Mouse (Mus musculus) CH12.LX (cell line): ENCODE data around the gene Npas2. TPM values are rescaled to one million over a fixed set of nuclear protein-coding genes. Genes with fewer than 3 reads are reported as not detected.

ENCODE experiments used
- DNase-seq: peaks from one replicate; pipeline ENCODE4 v3.0.0-alpha.2; 2013; ENCODE audit errors: extremely low read depth
- H3K27ac ChIP-seq: 2 replicates; pipeline ENCODE4 v1.5.1; 2012; ENCODE audit warnings: low read depth, mild to moderate bottlenecking, control low read depth, moderate library complexity; ENCODE audit not compliant: insufficient read depth
- H3K27me3 ChIP-seq: replicated peaks from 2 replicates; pipeline ENCODE3; 2012; ENCODE audit warnings: inconsistent platforms
- H3K36me3 ChIP-seq, 2 experiments: replicated peaks in 1 of 2; 2 replicates each; pipeline versions ENCODE3 to v1.6.1; 2012; ENCODE audit warnings: inconsistent platforms in 1 of 2, low read length in 1 of 2, mild to moderate bottlenecking in 1 of 2, mixed read lengths in 1 of 2, moderate library complexity in 1 of 2; ENCODE audit not compliant: control insufficient read depth in 1 of 2, insufficient read depth in 1 of 2
- H3K4me1 ChIP-seq, 2 experiments: 2 replicates each; pipeline ENCODE4 v1.6.1; 2012; ENCODE audit warnings: inconsistent platforms in 1 of 2, moderate library complexity in 1 of 2; ENCODE audit not compliant: insufficient read depth in 2 of 2, control insufficient read depth in 1 of 2
- H3K4me2 ChIP-seq: 2 replicates; pipeline ENCODE4 v1.6.1; 2012; ENCODE audit warnings: low read depth, mild to moderate bottlenecking, control low read depth; ENCODE audit not compliant: poor library complexity, insufficient read depth, severe bottlenecking
- H3K4me3 ChIP-seq, 3 experiments: fragments of 150-350 bp in 1 of 3; sonication (generic) in 1 of 3; replicated peaks in 1 of 3; 2 replicates each; pipeline versions ENCODE3 to v1.5.1; 2011 to 2012; ENCODE audit warnings: low read depth in 2 of 3, low read length in 2 of 3, mild to moderate bottlenecking in 2 of 3, moderate library complexity in 2 of 3, control low read depth in 1 of 3, improper control_type of control experiment in 1 of 3, inconsistent platforms in 1 of 3, mixed read lengths in 1 of 3; ENCODE audit not compliant: poor library complexity in 1 of 3
- H3K79me2 ChIP-seq: replicated peaks from 2 replicates; pipeline ENCODE4 v1.6.1; 2012; ENCODE audit warnings: mild to moderate bottlenecking, moderate library complexity; ENCODE audit not compliant: control insufficient read depth, poor library complexity, insufficient read depth, severe bottlenecking; ENCODE audit errors: extremely low read depth
- H3K9ac ChIP-seq: 2 replicates; pipeline ENCODE4 v1.6.1; 2012; ENCODE audit warnings: low read depth, mild to moderate bottlenecking, control low read depth, moderate library complexity; ENCODE audit not compliant: insufficient read depth
- H3K9me3 ChIP-seq: replicated peaks from 2 replicates; pipeline ENCODE3; 2012; ENCODE audit warnings: low read length, inconsistent platforms, mixed read lengths
- BHLHE40 ChIP-seq: IDR thresholded peaks from 2 replicates; pipeline ENCODE4 v1.6.1; 2011; ENCODE audit warnings: mild to moderate bottlenecking, low read depth, low read length, improper control_type of control experiment
- CHD1 ChIP-seq: IDR thresholded peaks from 2 replicates; pipeline ENCODE4 v1.6.1; 2012; ENCODE audit warnings: low read depth, low read length, improper control_type of control experiment, inconsistent platforms
- CHD2 ChIP-seq: IDR thresholded peaks from 2 replicates; pipeline ENCODE4 v1.6.1; 2011; ENCODE audit warnings: low read length, improper control_type of control experiment
- CTCF ChIP-seq, 2 experiments: IDR thresholded peaks in 1 of 2; conservative IDR thresholded peaks in 1 of 2; 2 replicates each; pipeline ENCODE4 v1.5.1; 2011 to 2012; ENCODE audit warnings: low read depth in 2 of 2, low read length in 2 of 2, improper control_type of control experiment in 1 of 2, inconsistent platforms in 1 of 2, mild to moderate bottlenecking in 1 of 2, moderate library complexity in 1 of 2
- E2F4 ChIP-seq: IDR thresholded peaks from 2 replicates; pipeline ENCODE4 v1.6.1; 2011; ENCODE audit warnings: low read depth, low read length, improper control_type of control experiment; ENCODE audit not compliant: insufficient replicate concordance
- ETS1 ChIP-seq: conservative IDR thresholded peaks from 2 replicates; pipeline ENCODE4 v1.6.1; 2012; ENCODE audit warnings: low read depth, mild to moderate bottlenecking, inconsistent platforms, low read length, improper control_type of control experiment, moderate library complexity
- GABPA ChIP-seq: IDR thresholded peaks from 2 replicates; pipeline ENCODE4 v1.6.1; 2012; ENCODE audit warnings: low read depth, low read length, improper control_type of control experiment, inconsistent platforms; ENCODE audit not compliant: insufficient replicate concordance
- HCFC1 ChIP-seq: IDR thresholded peaks from 2 replicates; pipeline ENCODE4 v1.6.1; 2012; ENCODE audit warnings: low read depth, mild to moderate bottlenecking, inconsistent platforms, low read length, improper control_type of control experiment
- IRF4 ChIP-seq: IDR thresholded peaks from 2 replicates; pipeline ENCODE4 v1.6.1; 2014; ENCODE audit warnings: low read depth, mild to moderate bottlenecking, inconsistent platforms, low read length, improper control_type of control experiment
- JUN ChIP-seq: IDR thresholded peaks from 2 replicates; pipeline ENCODE4 v1.6.1; 2011; ENCODE audit warnings: low read depth, mild to moderate bottlenecking, low read length, improper control_type of control experiment, moderate library complexity; ENCODE audit not compliant: insufficient read depth
- JUND ChIP-seq: conservative IDR thresholded peaks from 2 replicates; pipeline ENCODE4 v1.6.1; 2011; ENCODE audit warnings: low read depth, low read length, improper control_type of control experiment
- MEF2A ChIP-seq: IDR thresholded peaks from 2 replicates; pipeline ENCODE4 v1.6.1; 2014; ENCODE audit warnings: low read depth, mild to moderate bottlenecking, inconsistent platforms, low read length, improper control_type of control experiment, borderline replicate concordance
- MYC ChIP-seq: IDR thresholded peaks from 2 replicates; pipeline ENCODE4 v1.6.1; 2011; ENCODE audit warnings: low read depth, mild to moderate bottlenecking, improper control_type of control experiment, low read length
- NRF1 ChIP-seq: IDR thresholded peaks from 2 replicates; pipeline ENCODE4 v1.6.1; 2014; ENCODE audit warnings: low read depth, mild to moderate bottlenecking, inconsistent platforms, low read length, improper control_type of control experiment, moderate library complexity
- PAX5 ChIP-seq: IDR thresholded peaks from 2 replicates; pipeline ENCODE4 v1.6.1; 2012; ENCODE audit warnings: low read length, inconsistent platforms, mixed read lengths
- POLR2AphosphoS2 ChIP-seq: IDR thresholded peaks from 2 replicates; pipeline ENCODE4 v1.6.1; 2011; ENCODE audit warnings: low read depth, low read length, improper control_type of control experiment
- RAD21 ChIP-seq: IDR thresholded peaks from 2 replicates; pipeline ENCODE4 v1.6.1; 2011; ENCODE audit warnings: low read depth, mild to moderate bottlenecking, low read length, improper control_type of control experiment, moderate library complexity
- SIN3A ChIP-seq: IDR thresholded peaks from 2 replicates; pipeline ENCODE4 v1.6.1; 2012; ENCODE audit warnings: low read length, improper control_type of control experiment, inconsistent platforms
- TCF12 ChIP-seq: IDR thresholded peaks from 2 replicates; pipeline ENCODE4 v1.6.1; 2014; ENCODE audit warnings: low read depth, mild to moderate bottlenecking, inconsistent platforms, low read length, improper control_type of control experiment
- USF2 ChIP-seq: conservative IDR thresholded peaks from 2 replicates; pipeline ENCODE4 v1.6.1; 2011; ENCODE audit warnings: low read depth, low read length, improper control_type of control experiment
- ZKSCAN1 ChIP-seq: IDR thresholded peaks from 2 replicates; pipeline ENCODE4 v1.6.1; 2012; ENCODE audit warnings: low read depth, inconsistent platforms, low read length, improper control_type of control experiment, borderline replicate concordance
- ZMIZ1 ChIP-seq: IDR thresholded peaks from 2 replicates; pipeline ENCODE4 v1.6.1; 2012; ENCODE audit warnings: low read depth, mild to moderate bottlenecking, inconsistent platforms, low read length, improper control_type of control experiment
- ZNF384 ChIP-seq: IDR thresholded peaks from 2 replicates; pipeline ENCODE4 v1.6.1; 2012; ENCODE audit warnings: low read depth, low read length, improper control_type of control experiment, inconsistent platforms
- dilution Hi-C: fragments of 300-500 bp; cut with MboI; formaldehyde crosslinking; loops from 2 replicates; pipeline ENCODE4 v1.14.3; 2020; ENCODE audit warnings: low sequenced_read_pairs; ENCODE audit not compliant: extremely low pct_unique_long_range_greater_than_20kb, extremely low pct_ligation_motif_present
- in situ Hi-C: fragments of 300-500 bp; cut with MboI; formaldehyde crosslinking; loops from 3 replicates; pipeline ENCODE4 v1.14.3; 2019; ENCODE audit warnings: low sequenced_read_pairs, low pct_ligation_motif_present, low pct_unique_long_range_greater_than_20kb, mixed read lengths
- polyA plus RNA-seq: library from polyadenylated mRNA; unstranded; fragments of >175 nt; gene quantifications from 2 replicates; pipeline ENCODE4 v1.2.1, GENCODE M21; 2012; ENCODE audit warnings: low read depth; ENCODE audit not compliant: insufficient read length
- total RNA-seq, 2 experiments: library from RNA; depleted of rRNA; stranded (reverse); fragments of 300-350 nt in 1 of 2; fragments of >200 nt in 1 of 2; gene quantifications; 2 replicates each; pipeline ENCODE4 v1.2.3; 2012 to 2014

Gene Npas2
- total and polyA plus RNA-seq, 3 experiments: 0.13 TPM; not detected in 2

GRCm38 (mm10) chr1:39180517-39180916, 13.0 kb upstream of the Npas2 start:
- H3K4me2 ChIP-seq: no peak overlapping the region
- H3K4me3 ChIP-seq: no peak overlapping the region
- H3K9ac ChIP-seq: no peak overlapping the region
- no peaks in the 10 kb centered on the region for H3K79me2 ChIP-seq
- TF ChIP-seq CHD2 (no peak), GABPA (no peak), ZMIZ1 (no peak), CHD1 (no peak), MYC (no peak), USF2 (no peak), RAD21 (no peak), ETS1 (no peak), HCFC1 (no peak), JUN (no peak), E2F4 (no peak), MEF2A (no peak), BHLHE40 (no peak)
- H3K36me3 ChIP-seq: no peaks in the 10 kb centered on the region
- no peaks in the 10 kb centered on the region for H3K4me1 ChIP-seq
- no peak for DNase-seq
- dilution Hi-C loops: no loop called here
- no peak overlapping the region for H3K27ac ChIP-seq
- H3K27me3 ChIP-seq: no peaks in the 10 kb centered on the region
- in situ Hi-C loops: no loop called here
- peaks cover 3% of the 10 kb centered on the region for H3K9me3 ChIP-seq

- Histone ChIP-seq H3K4me2 (no peak overlapping the region), H3K9me3 (peaks cover 3% of the 10 kb centered on the region), H3K79me2 (no peaks in the 10 kb centered on the region), H3K27me3 (no peaks in the 10 kb centered on the region), H3K9ac (no peak overlapping the region), H3K27ac (no peak overlapping the region), H3K4me3 (no peak overlapping the region), H3K36me3 (no peaks in the 10 kb centered on the region), H3K4me1 (no peaks in the 10 kb centered on the region)
- dilution Hi-C loops: no loop called here
- in situ Hi-C loops: no loop called here
- TF ChIP-seq CTCF (conservative IDR thresholded peaks at IDR 0.05 in 1 of 2, IDR thresholded peaks at IDR 0.05 in 1 of 2; ENCODE audit: low read depth in 2 of 2, low read length in 2 of 2) (no peak), IRF4 (no peak), GABPA (no peak), CHD1 (no peak), PAX5 (no peak), BHLHE40 (no peak), POLR2AphosphoS2 (no peak), SIN3A (no peak), NRF1 (no peak), TCF12 (no peak), JUND (no peak), ZKSCAN1 (no peak), ZNF384 (no peak), CHD2 (no peak)
- no peak for DNase-seq
Measured at GRCm38 (mm10) chr1:39181901-39182300, 11.6 kb upstream of the Npas2 start.
